Mouse (Mus musculus) CH12.LX (cell line): ENCODE results near the gene Sos2. TPM values are rescaled to one million over a fixed set of nuclear protein-coding genes. Genes with fewer than 3 reads are reported as not detected.
"Not testable (repeated sequence)": the region's sequence is repeated elsewhere in the genome, so short reads cannot be mapped to it uniquely, and the experiment has no call there.

Source experiments
- DNase-seq: peaks from one replicate; pipeline ENCODE4 v3.0.0-alpha.2; 2013; ENCODE audit errors: extremely low read depth
- H3K27ac ChIP-seq: 2 replicates; pipeline ENCODE4 v1.5.1; 2012; ENCODE audit warnings: low read depth, mild to moderate bottlenecking, control low read depth, moderate library complexity; ENCODE audit not compliant: insufficient read depth
- H3K27me3 ChIP-seq: replicated peaks from 2 replicates; pipeline ENCODE3; 2012; ENCODE audit warnings: inconsistent platforms
- H3K36me3 ChIP-seq, 2 experiments: replicated peaks in 1 of 2; 2 replicates each; pipeline versions ENCODE3 to v1.6.1; 2012; ENCODE audit warnings: inconsistent platforms in 1 of 2, low read length in 1 of 2, mild to moderate bottlenecking in 1 of 2, mixed read lengths in 1 of 2, moderate library complexity in 1 of 2; ENCODE audit not compliant: control insufficient read depth in 1 of 2, insufficient read depth in 1 of 2
- H3K4me1 ChIP-seq, 2 experiments: 2 replicates each; pipeline ENCODE4 v1.6.1; 2012; ENCODE audit warnings: inconsistent platforms in 1 of 2, moderate library complexity in 1 of 2; ENCODE audit not compliant: insufficient read depth in 2 of 2, control insufficient read depth in 1 of 2
- H3K4me2 ChIP-seq: 2 replicates; pipeline ENCODE4 v1.6.1; 2012; ENCODE audit warnings: low read depth, mild to moderate bottlenecking, control low read depth; ENCODE audit not compliant: poor library complexity, insufficient read depth, severe bottlenecking
- H3K4me3 ChIP-seq, 3 experiments: fragments of 150-350 bp in 1 of 3; sonication (generic) in 1 of 3; replicated peaks in 1 of 3; 2 replicates each; pipeline versions ENCODE3 to v1.5.1; 2011 to 2012; ENCODE audit warnings: low read depth in 2 of 3, low read length in 2 of 3, mild to moderate bottlenecking in 2 of 3, moderate library complexity in 2 of 3, control low read depth in 1 of 3, improper control_type of control experiment in 1 of 3, inconsistent platforms in 1 of 3, mixed read lengths in 1 of 3; ENCODE audit not compliant: poor library complexity in 1 of 3
- H3K79me2 ChIP-seq: replicated peaks from 2 replicates; pipeline ENCODE4 v1.6.1; 2012; ENCODE audit warnings: mild to moderate bottlenecking, moderate library complexity; ENCODE audit not compliant: control insufficient read depth, poor library complexity, insufficient read depth, severe bottlenecking; ENCODE audit errors: extremely low read depth
- H3K9ac ChIP-seq: 2 replicates; pipeline ENCODE4 v1.6.1; 2012; ENCODE audit warnings: low read depth, mild to moderate bottlenecking, control low read depth, moderate library complexity; ENCODE audit not compliant: insufficient read depth
- H3K9me3 ChIP-seq: replicated peaks from 2 replicates; pipeline ENCODE3; 2012; ENCODE audit warnings: low read length, inconsistent platforms, mixed read lengths
- CHD1 ChIP-seq: IDR thresholded peaks from 2 replicates; pipeline ENCODE4 v1.6.1; 2012; ENCODE audit warnings: low read depth, low read length, improper control_type of control experiment, inconsistent platforms
- E2F4 ChIP-seq: IDR thresholded peaks from 2 replicates; pipeline ENCODE4 v1.6.1; 2011; ENCODE audit warnings: low read depth, low read length, improper control_type of control experiment; ENCODE audit not compliant: insufficient replicate concordance
- ELF1 ChIP-seq: IDR thresholded peaks from 2 replicates; pipeline ENCODE4 v1.6.1; 2014; ENCODE audit warnings: low read depth, mild to moderate bottlenecking, inconsistent platforms, low read length, improper control_type of control experiment
- HCFC1 ChIP-seq: IDR thresholded peaks from 2 replicates; pipeline ENCODE4 v1.6.1; 2012; ENCODE audit warnings: low read depth, mild to moderate bottlenecking, inconsistent platforms, low read length, improper control_type of control experiment
- JUN ChIP-seq: IDR thresholded peaks from 2 replicates; pipeline ENCODE4 v1.6.1; 2011; ENCODE audit warnings: low read depth, mild to moderate bottlenecking, low read length, improper control_type of control experiment, moderate library complexity; ENCODE audit not compliant: insufficient read depth
- MAFK ChIP-seq: IDR thresholded peaks from 2 replicates; pipeline ENCODE4 v1.6.1; 2011; ENCODE audit warnings: low read length, improper control_type of control experiment; ENCODE audit not compliant: insufficient replicate concordance
- MAZ ChIP-seq: IDR thresholded peaks from 2 replicates; pipeline ENCODE4 v1.6.1; 2012; ENCODE audit warnings: low read depth, mild to moderate bottlenecking, inconsistent platforms, low read length, improper control_type of control experiment, moderate library complexity
- MEF2A ChIP-seq: IDR thresholded peaks from 2 replicates; pipeline ENCODE4 v1.6.1; 2014; ENCODE audit warnings: low read depth, mild to moderate bottlenecking, inconsistent platforms, low read length, improper control_type of control experiment, borderline replicate concordance
- MYC ChIP-seq: IDR thresholded peaks from 2 replicates; pipeline ENCODE4 v1.6.1; 2011; ENCODE audit warnings: low read depth, mild to moderate bottlenecking, improper control_type of control experiment, low read length
- NELFE ChIP-seq: IDR thresholded peaks from 2 replicates; pipeline ENCODE4 v1.6.1; 2011; ENCODE audit warnings: low read depth, low read length, improper control_type of control experiment
- NRF1 ChIP-seq: IDR thresholded peaks from 2 replicates; pipeline ENCODE4 v1.6.1; 2014; ENCODE audit warnings: low read depth, mild to moderate bottlenecking, inconsistent platforms, low read length, improper control_type of control experiment, moderate library complexity
- PAX5 ChIP-seq: IDR thresholded peaks from 2 replicates; pipeline ENCODE4 v1.6.1; 2012; ENCODE audit warnings: low read length, inconsistent platforms, mixed read lengths
- RCOR1 ChIP-seq: conservative IDR thresholded peaks from 2 replicates; pipeline ENCODE4 v1.6.1; 2012; ENCODE audit warnings: low read depth, mild to moderate bottlenecking, inconsistent platforms, low read length, improper control_type of control experiment
- SMC3 ChIP-seq: IDR thresholded peaks from 2 replicates; pipeline ENCODE4 v1.6.1; 2011; ENCODE audit warnings: low read depth, low read length, improper control_type of control experiment
- TCF12 ChIP-seq: IDR thresholded peaks from 2 replicates; pipeline ENCODE4 v1.6.1; 2014; ENCODE audit warnings: low read depth, mild to moderate bottlenecking, inconsistent platforms, low read length, improper control_type of control experiment
- USF2 ChIP-seq: conservative IDR thresholded peaks from 2 replicates; pipeline ENCODE4 v1.6.1; 2011; ENCODE audit warnings: low read depth, low read length, improper control_type of control experiment
- ZC3H11A ChIP-seq: IDR thresholded peaks from 2 replicates; pipeline ENCODE4 v1.6.1; 2012; ENCODE audit warnings: low read depth, mild to moderate bottlenecking, inconsistent platforms, low read length, improper control_type of control experiment
- ZMIZ1 ChIP-seq: IDR thresholded peaks from 2 replicates; pipeline ENCODE4 v1.6.1; 2012; ENCODE audit warnings: low read depth, mild to moderate bottlenecking, inconsistent platforms, low read length, improper control_type of control experiment
- dilution Hi-C: fragments of 300-500 bp; cut with MboI; formaldehyde crosslinking; loops from 2 replicates; pipeline ENCODE4 v1.14.3; 2020; ENCODE audit warnings: low sequenced_read_pairs; ENCODE audit not compliant: extremely low pct_unique_long_range_greater_than_20kb, extremely low pct_ligation_motif_present
- in situ Hi-C: fragments of 300-500 bp; cut with MboI; formaldehyde crosslinking; loops from 3 replicates; pipeline ENCODE4 v1.14.3; 2019; ENCODE audit warnings: low sequenced_read_pairs, low pct_ligation_motif_present, low pct_unique_long_range_greater_than_20kb, mixed read lengths
- polyA plus RNA-seq: library from polyadenylated mRNA; unstranded; fragments of >175 nt; gene quantifications from 2 replicates; pipeline ENCODE4 v1.2.1, GENCODE M21; 2012; ENCODE audit warnings: low read depth; ENCODE audit not compliant: insufficient read length
- total RNA-seq, 2 experiments: library from RNA; depleted of rRNA; stranded (reverse); fragments of 300-350 nt in 1 of 2; fragments of >200 nt in 1 of 2; gene quantifications; 2 replicates each; pipeline ENCODE4 v1.2.3; 2012 to 2014

The Sos2 gene
- total and polyA plus RNA-seq, 3 experiments: 7.9 to 10.3 (median 9.6) TPM

DNA sequence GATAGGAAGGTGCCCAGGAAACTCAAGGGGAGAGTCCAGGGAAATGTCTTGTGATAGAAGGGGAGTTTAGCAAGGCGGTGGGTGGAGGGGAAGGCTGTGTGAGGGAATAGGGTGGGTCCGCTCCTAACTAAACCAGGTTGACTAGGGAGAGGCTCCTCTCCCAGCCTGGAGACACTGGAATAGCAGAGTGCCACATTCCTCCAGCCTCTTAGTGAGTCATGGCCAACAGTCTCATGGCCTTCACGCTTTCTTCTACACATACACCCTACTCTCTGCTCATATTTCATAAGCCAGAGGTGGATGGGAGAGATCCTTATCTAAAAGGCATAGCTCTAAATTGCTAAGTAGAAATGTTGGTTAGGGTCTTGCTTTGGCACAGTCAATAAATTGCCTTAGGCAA is 111.7 kb downstream of the Sos2 start:
- in situ Hi-C loops: loop anchor here (10.0 kb wide), 1 partner anchor 215 kb away; the partner anchor contains the start of gene Nemf
- Histone ChIP-seq H3K9me3 (no peaks in the 10 kb centered on the region), H3K4me2 (no peak overlapping the region), H3K9ac (no peak overlapping the region), H3K4me3 (no peak overlapping the region), H3K27ac (no peak overlapping the region), H3K36me3 (peaks cover 0 to 3% of the 10 kb centered on the region in 2 experiments), H3K27me3 (no peaks in the 10 kb centered on the region), H3K4me1 (peaks cover 0 to 17% of the 10 kb centered on the region in 2 experiments; a peak in 2 of 4 replicates), H3K79me2 (no peaks in the 10 kb centered on the region)
- dilution Hi-C loops: no loop called here
- no peak for DNase-seq
- TF ChIP-seq E2F4: no peak
- TF ChIP-seq ELF1: no peak
- TF ChIP-seq SMC3: no peak
- no peak for TF ChIP-seq CHD1
- TF ChIP-seq ZC3H11A: no peak
- no peak for TF ChIP-seq TCF12
- no peak for TF ChIP-seq MEF2A
- no peak for TF ChIP-seq MAFK
- TF ChIP-seq ZMIZ1: no peak
- no peak for TF ChIP-seq JUN
- no peak for TF ChIP-seq NRF1
- TF ChIP-seq RCOR1: no peak
- TF ChIP-seq MYC: no peak
- no peak for TF ChIP-seq NELFE
- TF ChIP-seq MAZ: no peak

DNA sequence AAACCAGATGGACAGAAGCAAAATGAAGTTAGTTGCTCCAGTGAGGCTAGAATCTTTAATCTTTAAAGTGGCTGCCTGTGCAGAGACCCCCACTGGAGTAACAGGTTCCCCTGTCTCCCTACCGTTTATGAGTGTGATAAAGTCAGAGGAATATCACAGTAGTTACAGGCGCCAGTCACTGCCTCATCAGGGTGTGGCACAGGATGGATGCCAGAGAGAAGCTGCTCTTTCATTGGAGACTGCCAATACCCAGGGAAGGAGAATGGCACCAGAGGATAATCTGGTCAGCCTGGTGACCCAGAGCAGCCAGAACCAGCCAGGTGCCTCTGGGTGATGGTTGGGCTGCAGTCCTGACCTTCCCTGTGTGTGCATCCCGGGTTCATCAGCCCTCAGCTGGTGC is 113.4 kb downstream of the Sos2 start:
- Histone ChIP-seq H3K4me2 (no peak overlapping the region), H3K36me3 (no peaks in the 10 kb centered on the region), H3K9ac (no peak overlapping the region), H3K79me2 (no peaks in the 10 kb centered on the region), H3K4me1 (peaks cover 0 to 3% of the 10 kb centered on the region in 2 experiments; a peak in 1 of 4 replicates), H3K4me3 (no peak overlapping the region), H3K9me3 (no peaks in the 10 kb centered on the region), H3K27ac (no peak overlapping the region), H3K27me3 (no peaks in the 10 kb centered on the region)
- in situ Hi-C loops: no loop called here
- dilution Hi-C loops: no loop called here
- TF ChIP-seq HCFC1: no peak
- no peak for TF ChIP-seq ZC3H11A
- TF ChIP-seq USF2: no peak
- no peak for TF ChIP-seq PAX5
- DNase-seq: no peak

DNA sequence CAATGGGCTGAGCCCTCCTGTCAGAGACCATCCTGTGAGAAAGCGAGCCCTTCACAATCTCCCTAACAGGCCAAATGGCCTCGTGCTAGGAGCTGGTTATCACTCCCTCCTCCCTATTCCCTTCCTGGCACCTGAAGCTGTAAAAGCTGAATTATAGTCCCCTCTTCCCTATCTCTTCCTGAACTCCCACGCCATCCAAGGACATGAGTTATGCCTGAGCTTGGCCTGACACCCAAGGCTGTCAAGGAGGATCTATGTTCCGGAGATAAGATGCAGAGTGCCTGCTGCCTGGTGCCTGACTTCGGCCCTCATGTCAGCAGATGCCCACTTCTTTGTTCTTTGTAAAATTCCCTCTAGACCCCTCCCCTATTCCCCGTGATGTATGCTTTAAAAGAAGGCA is 120.6 kb downstream of the Sos2 start:
- H3K27ac ChIP-seq, H3K9ac ChIP-seq, H3K36me3 ChIP-seq, H3K27me3 ChIP-seq, H3K4me3 ChIP-seq, H3K79me2 ChIP-seq, DNase-seq, dilution Hi-C loops, H3K4me1 ChIP-seq, H3K4me2 ChIP-seq, in situ Hi-C loops: not testable (repeated sequence)
- peaks cover 16% of the 10 kb centered on the region for H3K9me3 ChIP-seq
